Mouse (Mus musculus) heart, adult 8-10 months (tissue): ENCODE measurements around the gene Rbm47. TPM values are rescaled to one million over a fixed set of nuclear protein-coding genes. Genes with fewer than 3 reads are reported as not detected.

Source experiments
- DNase-seq: peaks from one replicate; pipeline ENCODE4 v3.0.0; 2022; ENCODE audit warnings: low spot score
- total RNA-seq, 4 experiments: library from RNA; stranded (reverse); gene quantifications; 2 replicates each; pipeline ENCODE4 v1.2.4; 2022

Gene Rbm47
- total RNA-seq, 4 experiments from 2014 or later, result 1.2 to 2.2 (median 1.5) TPM

DNA sequence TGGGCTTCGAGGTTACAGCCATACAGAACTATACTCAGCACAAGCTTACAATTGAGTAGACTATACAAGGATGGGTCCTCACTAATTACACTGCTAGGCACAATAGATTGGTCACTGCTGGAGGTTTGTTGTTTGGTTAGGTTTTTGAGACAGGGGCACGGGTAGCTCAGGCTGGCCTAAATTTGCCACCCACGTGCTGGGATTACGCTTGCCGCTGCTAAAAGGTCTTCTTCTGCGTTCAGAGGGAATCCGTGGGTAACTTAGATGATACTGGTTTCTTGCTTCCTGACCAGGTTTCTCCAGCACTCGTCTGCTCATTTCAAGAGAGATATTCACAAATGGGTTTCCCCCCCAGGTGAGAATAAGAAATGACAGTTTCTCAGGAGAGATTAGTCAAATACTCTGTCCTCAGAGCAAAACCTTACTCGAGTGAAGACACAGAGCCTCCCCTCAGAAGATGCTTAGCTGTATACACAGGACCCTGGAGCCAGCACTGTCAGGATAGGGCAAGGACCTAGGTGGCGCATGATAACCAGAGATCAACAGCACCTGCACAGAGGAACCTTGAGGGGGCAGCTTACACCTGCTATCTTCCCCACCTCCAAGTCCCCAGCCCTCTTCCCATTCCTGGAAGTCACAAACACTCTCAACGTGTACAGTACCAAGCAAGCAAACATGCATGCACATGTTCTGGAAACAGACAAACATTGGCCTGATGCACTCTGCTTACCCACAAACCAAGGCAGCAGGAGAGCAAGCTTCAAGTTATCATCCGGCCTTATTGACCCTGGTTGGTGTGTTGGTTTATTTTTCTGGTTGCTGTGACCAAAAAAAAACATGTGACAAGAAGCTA is 104.6 kb downstream of the Rbm47 start:
- DNase-seq, result no peak

- no peak for DNase-seq
Observed at GRCm38 (mm10) chr5:66067219-66067618, 105.7 kb downstream of the Rbm47 start.

GRCm38 (mm10) chr5:66062930-66063220 is 110.0 kb downstream of the Rbm47 start:
- no peak for DNase-seq

DNA sequence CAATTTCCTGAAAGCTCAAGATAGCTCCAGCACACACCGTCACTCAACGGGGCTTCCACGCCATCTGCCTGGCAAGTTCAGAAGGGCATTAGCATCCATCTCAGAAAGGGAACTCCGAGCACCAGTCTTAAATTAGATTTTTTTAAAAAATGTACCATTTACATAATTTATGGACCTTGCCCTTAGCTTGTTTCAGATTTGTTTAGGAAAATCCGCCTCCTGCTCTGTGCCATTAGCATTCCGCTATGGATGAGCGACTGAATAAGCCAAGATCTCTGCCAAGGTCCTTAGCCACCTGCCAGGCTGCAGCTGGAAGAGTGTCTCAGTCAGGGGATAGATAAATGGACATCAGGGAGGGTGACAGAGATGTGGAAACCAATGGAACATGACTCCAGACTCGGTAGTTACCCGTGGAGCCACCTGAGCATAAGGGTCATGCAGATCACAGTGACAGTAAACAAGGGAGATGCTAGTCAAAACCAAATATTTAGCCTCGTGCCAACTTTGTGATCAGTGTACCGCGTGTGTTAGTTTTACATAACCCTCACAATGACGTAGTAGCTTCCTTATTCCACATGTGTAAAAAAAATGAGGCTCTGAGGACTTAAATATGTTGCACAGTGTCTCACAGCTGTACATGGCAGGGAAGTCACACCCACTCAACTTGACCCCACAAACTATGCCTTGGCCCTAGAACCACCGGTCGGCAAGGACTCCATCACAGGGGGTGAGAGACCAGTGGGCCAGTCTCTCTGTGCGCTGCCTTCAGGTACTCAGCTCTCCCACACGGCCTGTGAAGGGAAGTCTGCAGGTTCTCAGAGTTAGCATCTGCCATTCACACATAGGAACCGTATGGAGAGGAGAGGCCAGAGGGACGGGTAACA is 110.6 kb downstream of the Rbm47 start:
- DNase-seq, result no peak

GRCm38 (mm10) chr5:66061667-66062045 is 111.3 kb downstream of the Rbm47 start:
- no peak for DNase-seq

DNA sequence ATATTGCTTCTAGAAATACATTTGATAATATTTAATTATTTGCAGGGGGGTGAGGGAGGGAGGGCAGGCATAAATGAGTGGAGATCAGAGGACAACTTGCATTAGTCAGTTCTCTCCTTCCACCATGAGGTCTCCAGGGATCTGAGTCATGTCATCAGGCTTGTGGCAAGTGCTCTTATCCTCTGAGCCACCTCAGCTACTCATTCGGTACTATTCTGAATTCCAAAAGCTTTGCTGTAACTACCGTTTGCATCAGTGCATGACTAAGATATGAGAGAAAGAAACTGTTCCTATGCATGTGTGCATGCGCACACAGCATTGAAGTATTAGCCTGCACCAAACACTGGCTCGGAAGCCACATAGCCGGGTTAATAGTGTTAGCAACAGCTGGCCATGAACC is 114.1 kb downstream of the Rbm47 start:
- DNase-seq, result no peak

DNA sequence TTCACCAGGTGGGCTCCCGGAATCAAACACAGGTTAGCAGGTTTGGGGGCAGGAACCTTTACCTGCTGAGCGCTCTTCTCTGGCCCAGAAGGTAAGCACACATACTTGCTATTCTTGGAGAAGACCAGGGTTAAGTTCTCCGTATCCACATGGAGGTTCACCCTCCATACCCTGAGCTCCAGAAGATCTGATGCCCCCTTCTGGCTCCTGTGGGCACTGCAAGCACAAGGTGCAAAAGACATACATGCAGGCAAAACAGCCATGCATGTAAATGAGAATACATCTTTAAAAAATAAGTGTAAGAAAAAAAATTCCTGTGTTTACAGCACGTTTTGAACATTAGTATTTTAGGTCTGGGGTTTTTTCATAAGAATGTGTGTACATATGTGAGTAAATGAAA is 116.2 kb downstream of the Rbm47 start:
- DNase-seq, result no peak

DNA sequence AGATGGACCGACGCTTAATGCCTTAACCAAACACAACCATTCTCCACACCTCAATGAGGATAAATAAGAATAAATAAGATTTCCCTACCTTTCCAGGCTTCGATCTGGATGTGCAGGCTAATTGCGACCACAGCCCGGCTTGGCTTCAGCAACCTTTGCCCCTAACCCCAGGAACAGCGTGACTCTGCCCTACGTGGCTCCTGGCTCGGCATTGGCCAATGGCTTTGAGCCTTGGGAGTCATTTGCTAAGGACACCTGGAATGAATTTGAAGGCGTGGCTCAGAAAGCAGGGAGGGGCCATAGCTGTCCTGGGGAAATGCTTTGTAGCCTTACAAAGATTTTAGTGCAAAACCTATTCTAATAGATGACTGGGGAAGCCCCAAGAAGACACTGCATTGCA is 118.5 kb downstream of the Rbm47 start:
- DNase-seq, result no peak

DNA sequence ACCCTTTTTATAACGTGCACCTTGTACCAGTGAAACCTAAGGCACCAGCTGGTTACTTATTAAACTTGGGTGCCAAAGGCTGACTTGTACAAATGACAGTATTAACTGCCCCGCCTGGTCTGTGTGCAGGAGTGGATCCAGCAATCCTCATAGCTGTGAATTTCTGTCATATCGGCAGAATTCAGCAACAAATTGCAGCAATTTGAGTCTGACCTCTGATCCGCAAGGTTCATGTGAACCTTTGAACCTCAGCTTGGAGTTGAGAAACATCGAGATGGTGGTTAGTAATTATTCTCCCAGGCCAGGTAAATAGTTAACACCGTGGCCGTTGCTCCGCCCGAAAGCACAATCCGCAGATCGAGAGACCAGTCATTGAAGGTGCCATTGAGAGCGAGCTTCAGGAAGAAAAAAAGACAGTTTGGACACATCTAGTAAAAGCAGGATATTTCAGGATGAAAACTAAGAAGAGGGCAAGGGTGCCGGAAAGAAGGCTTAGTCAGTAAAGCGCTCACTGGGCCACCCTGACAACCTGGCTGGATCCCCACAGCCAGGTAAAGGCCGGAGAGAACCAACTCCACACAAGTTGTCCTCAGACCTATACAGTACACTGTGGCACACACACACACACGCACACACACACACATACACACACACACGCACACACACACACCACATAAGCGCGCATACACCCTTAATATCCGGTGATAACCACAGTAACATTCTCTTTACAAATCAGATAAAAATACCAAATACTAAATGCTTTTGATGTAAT is 120.0 kb downstream of the Rbm47 start:
- no peak for DNase-seq

DNA sequence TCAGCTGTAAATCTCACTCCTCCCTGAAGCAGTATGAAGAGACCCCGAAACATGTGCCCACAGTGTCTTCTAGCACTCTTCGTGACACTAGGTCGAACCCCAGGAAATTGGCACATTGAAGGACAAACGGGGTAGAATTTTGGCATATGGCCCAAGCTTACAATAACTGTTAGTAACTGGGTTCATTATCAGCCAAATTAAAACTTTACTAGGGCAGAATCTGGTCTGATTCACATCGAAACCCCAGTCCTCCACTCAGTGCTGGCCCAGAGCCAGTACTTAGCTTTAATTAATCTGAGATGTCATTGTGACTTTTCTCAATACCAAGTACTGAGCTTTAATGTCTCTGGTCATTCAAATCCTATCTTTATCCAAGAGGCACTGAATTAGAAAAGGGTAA is 122.1 kb downstream of the Rbm47 start:
- no peak for DNase-seq

GRCm38 (mm10) chr5:66046356-66046755 is 126.6 kb downstream of the Rbm47 start:
- DNase-seq, result no peak

DNA sequence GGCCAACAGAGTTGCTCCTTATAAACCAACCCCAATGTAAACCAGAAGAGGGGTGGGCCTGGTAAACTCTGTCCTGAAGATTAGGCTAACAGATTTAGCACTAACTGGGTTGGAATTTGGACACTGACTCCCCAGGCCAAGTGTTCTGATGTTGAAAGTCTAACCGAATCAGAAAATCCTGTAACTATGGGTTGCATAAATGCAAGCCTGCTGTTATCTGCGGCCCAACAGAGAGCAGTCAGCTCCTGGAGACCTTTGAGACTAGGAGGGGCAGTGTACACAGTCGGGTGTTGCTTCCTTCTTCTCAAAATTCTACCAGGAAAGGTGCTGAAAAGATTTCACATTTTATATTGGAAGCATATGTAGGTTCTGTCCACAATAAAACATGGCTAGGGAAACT is 129.0 kb downstream of the Rbm47 start:
- no peak for DNase-seq

- DNase-seq, result no peak
Observed at GRCm38 (mm10) chr5:66042651-66043340, 130.1 kb downstream of the Rbm47 start.

GRCm38 (mm10) chr5:66040744-66041279 is 132.1 kb downstream of the Rbm47 start:
- no peak for DNase-seq

DNA sequence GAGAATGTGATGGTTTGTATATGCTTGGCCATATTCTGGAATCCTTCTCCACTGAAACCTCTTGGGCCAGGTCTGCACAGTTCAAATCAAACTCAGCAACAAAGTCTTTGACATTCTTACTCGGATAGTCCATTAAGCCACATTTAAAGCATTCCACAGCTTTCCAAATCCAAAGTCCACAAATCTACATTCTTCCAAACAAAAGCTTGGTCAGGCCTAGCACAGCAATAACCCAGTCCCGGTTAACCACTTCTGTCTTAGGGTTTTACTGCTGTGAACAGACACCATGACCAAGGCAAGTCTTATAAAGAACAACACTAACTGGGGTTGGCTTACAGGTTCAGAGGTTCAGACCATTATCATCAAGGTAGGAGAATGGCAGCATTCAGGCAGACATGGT is 133.1 kb downstream of the Rbm47 start:
- DNase-seq, result no peak

DNA sequence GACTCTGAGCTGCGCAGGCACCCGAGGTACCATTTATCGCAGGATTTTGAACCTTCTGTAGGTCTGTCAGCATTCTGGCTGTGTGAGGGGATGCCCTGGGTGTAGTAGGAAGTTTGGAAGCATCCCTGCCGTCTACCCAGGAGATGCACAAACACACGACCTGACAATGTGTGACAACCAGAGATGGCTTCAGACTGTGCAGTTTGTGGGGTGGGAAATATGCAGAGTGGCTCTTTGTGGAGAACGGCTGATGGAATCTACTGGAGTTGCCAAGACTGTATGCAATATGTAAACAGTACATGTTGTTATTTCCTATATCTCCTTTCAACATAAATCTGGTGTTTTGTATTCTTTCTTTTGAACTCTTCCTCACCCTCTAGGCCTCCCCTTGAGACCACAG is 135.9 kb downstream of the Rbm47 start:
- DNase-seq, result no peak

DNA sequence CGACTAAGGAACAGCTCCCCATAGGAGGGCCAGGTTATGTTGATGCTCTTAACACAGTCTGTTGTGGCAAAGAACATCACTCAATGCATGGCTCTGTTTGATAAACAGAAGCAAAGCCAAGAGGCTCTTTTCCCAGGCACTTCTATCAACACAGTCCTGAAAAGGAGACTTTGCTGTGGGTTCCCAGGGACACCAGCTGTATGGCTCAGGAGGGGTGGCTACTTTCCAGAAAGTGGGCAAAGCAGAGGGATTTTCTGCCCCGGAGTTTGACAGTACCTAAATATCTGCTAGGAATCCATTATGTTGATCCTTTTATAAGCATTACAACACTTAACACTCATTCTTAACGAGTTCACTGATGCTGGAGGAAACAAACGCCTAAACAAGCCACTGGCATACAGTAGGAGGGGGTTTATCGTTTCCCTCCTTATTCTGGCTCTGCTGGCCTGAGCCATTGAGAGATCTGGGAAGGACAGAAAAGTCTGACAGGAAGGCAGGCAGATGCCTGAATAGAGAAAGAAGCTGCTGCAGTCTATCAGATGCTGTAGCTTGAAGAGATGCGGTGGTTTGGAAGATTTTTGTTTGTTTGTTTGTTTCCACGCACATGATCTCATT is 136.4 kb downstream of the Rbm47 start:
- DNase-seq, result no peak

GRCm38 (mm10) chr5:66034375-66035195 is 138.3 kb downstream of the Rbm47 start:
- no peak for DNase-seq

DNA sequence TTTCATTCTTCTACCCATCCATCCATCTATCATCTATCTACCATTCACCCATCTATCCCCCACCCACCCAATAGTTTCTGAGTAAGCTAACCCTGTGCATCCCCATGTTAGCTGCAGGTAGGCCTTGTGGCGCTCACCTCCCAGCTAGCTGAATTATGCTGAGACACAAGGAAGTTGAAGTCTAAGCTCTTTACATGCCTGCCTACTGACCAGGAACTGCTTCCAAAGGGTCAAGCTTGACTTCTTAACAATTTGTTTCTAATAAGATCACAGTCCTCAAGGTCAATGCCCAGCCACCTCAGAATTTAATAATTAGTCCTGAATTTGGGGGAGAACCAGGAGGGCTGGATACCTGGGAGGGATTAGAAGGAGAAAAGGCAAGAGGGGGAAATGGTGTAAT is 140.1 kb downstream of the Rbm47 start:
- no peak for DNase-seq

DNA sequence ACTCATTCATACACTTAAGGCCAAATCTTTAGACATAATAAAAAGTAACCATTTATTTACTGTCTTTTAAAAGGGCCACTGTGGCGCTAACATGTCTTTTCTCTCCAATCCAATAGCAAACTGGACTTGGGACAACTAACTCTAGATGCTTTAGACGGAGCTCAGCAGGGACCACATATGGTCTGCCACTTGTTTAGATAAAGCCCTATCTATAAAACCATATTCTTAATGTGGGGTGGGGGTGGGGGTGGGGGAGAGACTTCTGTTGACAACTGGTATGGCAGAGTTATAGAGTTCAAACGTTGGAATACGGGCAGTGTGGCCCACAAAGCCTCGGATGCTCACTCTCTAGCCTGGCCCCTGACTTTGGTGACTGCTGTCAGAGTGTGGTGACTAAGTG is 141.2 kb downstream of the Rbm47 start:
- no peak for DNase-seq
